Mouse (Mus musculus) testis, adult 2 months (tissue): Measurements from ENCODE around the gene Sumf2.

Source experiments
- CTCF ChIP-seq: fragments of 200-500 bp; IDR thresholded peaks from 2 replicates; pipeline ENCODE4 v1.5.1; 2012; ENCODE audit warnings: low read depth, mild to moderate bottlenecking, inconsistent platforms, low read length, moderate library complexity; ENCODE audit not compliant: control insufficient read depth, insufficient read depth, insufficient replicate concordance
- POLR2A ChIP-seq: fragments of 200-500 bp; IDR thresholded peaks from 2 replicates; pipeline ENCODE4 v1.6.1; 2012; ENCODE audit warnings: low read depth, mild to moderate bottlenecking, inconsistent platforms, low read length, moderate library complexity; ENCODE audit not compliant: control insufficient read depth

GRCm38 (mm10) chr5:129869238-129869995 is 22.6 kb downstream of the Sumf2 start:
- TF ChIP-seq POLR2A, result no peak
- no peak for TF ChIP-seq CTCF
